Mouse (Mus musculus) leukemia stem cell, adult 10-12 weeks (primary cell): ENCODE data around the gene Gm13285. TPM values are rescaled to one million over a fixed set of nuclear protein-coding genes. Genes with fewer than 3 reads are reported as not detected.

ENCODE experiments used
- polyA plus RNA-seq: library from polyadenylated mRNA; stranded (reverse); fragments of >175 nt; gene quantifications from 2 replicates; pipeline ENCODE4 v1.2.3, GENCODE M21; 2012; ENCODE audit warnings: low replicate concordance

Gene Gm13285
- not detected in 2 replicates for polyA plus RNA-seq

GRCm38 (mm10) chr4:88799365-88799764 lies at the start of gene Gm13285:
Gene Gm13285 (plus strand): TSS chr4:88799665.

DNA sequence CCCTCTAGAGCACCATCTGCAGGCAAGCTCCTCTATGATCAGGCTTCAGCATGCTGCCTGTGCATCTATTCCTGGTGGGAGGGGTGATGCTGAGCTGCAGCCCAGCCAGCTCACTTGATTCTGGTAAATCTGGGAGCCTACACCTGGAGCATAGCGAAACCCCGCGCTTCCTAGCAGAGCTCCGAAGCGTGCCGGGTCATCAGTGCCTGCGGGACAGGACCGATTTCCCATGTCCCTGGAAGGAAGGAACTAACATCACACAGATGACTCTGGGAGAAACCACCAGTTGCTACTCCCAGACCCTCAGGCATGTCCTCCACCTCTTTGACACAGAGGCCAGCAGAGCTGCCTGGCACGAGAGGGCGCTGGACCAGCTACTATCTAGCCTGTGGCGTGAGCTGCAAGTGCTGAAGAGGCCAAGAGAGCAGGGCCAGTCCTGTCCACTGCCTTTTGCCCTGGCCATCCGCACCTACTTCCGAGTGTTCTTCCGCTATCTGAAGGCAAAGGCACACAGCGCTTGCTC lies 44.6 kb upstream of the Gm13285 start, which contains the start of gene Gm13271:
Gene Gm13271 (plus strand): TSS at position 51 of the 523 bp plus-strand sequence.

DNA sequence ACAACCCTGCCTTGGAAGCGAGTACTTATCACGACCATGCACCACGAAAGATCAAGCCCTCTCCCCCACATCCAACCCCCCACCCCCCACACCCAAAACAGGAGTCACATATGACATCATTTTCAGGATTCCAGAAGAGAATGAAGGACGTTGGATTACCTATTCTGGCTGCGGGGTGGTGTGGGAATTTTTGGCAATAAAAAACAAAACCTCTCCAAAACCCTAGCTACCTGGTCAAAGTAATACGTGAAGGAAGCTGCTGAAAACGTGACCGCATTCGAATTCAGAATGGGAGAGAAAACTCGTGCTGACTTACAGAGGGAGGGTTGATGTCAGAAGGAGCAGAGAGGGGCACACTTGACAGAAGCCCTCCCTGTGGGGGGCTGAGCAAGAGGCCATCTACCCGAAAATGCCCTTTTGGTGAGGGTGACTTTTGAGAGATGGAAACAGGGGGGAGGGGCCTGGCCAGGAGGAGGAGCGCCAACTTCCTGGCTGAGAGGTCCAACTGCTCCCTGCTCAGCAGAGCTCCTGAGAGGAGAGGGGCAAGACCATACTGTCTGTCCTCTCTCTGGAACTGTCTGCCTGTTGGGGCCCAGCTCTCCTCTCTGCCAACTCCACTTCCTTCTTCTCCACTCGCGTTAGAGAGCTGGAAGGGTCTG lies 39.7 kb upstream of the Gm13285 start, which contains the start of gene Gm13283:
Gene Gm13283 (plus strand): TSS at position 510 of the 659 bp plus-strand sequence.

DNA sequence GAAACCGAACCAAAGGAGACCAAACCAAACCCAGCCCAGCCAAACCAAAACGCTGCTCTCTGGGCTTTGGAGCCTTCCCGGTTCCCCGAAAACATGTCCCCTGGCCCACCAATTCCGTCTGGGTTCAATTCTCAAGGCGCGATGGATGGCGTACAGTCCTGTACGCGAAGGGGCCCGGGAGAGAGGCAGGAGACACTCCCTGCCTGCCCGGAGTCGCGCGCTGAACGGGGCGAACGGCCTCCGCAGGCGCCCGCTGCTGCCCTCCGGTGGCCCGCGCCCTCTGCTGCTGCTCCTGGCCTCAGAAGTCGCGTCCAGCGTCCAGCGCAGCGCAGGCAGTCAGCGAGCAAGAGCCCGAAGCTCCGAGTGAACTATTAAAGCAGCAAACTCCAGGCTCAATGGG lies 25.9 kb upstream of the Gm13285 start, which contains the start of gene Gm13290:
Gene Gm13290 (plus strand): TSS at position 301 of the 400 bp plus-strand sequence.

DNA sequence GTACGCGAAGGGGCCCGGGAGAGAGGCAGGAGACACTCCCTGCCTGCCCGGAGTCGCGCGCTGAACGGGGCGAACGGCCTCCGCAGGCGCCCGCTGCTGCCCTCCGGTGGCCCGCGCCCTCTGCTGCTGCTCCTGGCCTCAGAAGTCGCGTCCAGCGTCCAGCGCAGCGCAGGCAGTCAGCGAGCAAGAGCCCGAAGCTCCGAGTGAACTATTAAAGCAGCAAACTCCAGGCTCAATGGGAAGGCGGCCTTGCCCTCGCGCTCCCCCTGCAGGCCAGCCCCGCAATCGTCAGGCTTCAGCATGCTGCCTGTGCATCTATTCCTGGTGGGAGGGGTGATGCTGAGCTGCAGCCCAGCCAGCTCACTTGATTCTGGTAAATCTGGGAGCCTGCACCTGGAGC lies 22.8 kb upstream of the Gm13285 start, which contains the start of gene Gm13289:
Gene Gm13289 (plus strand): TSS at position 301 of the 400 bp plus-strand sequence.

DNA sequence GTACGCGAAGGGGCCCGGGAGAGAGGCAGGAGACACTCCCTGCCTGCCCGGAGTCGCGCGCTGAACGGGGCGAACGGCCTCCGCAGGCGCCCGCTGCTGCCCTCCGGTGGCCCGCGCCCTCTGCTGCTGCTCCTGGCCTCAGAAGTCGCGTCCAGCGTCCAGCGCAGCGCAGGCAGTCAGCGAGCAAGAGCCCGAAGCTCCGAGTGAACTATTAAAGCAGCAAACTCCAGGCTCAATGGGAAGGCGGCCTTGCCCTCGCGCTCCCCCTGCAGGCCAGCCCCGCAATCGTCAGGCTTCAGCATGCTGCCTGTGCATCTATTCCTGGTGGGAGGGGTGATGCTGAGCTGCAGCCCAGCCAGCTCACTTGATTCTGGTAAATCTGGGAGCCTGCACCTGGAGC lies 19.9 kb upstream of the Gm13285 start, which contains the start of gene Gm13272:
Gene Gm13272 (plus strand): TSS at position 301 of the 400 bp plus-strand sequence.

GRCm38 (mm10) chr4:88781831-88782230 lies 17.6 kb upstream of the Gm13285 start, which contains the start of gene Ifnz:
Gene Ifnz (plus strand): TSS chr4:88782131.

GRCm38 (mm10) chr4:88785409-88785808 lies 14.1 kb upstream of the Gm13285 start, which contains the start of gene Gm13276:
Gene Gm13276 (plus strand): TSS chr4:88785709.

GRCm38 (mm10) chr4:88788402-88788801 lies 11.1 kb upstream of the Gm13285 start, which contains the start of gene Gm13277:
Gene Gm13277 (plus strand): TSS chr4:88788632.

GRCm38 (mm10) chr4:88791250-88791649 lies 8.2 kb upstream of the Gm13285 start, which contains the start of gene Gm13278:
Gene Gm13278 (plus strand): TSS chr4:88791550.

GRCm38 (mm10) chr4:88793936-88794675 lies 5.4 kb upstream of the Gm13285 start, which contains the start of gene Gm13275:
Gene Gm13275 (plus strand): TSS chr4:88794487.

DNA sequence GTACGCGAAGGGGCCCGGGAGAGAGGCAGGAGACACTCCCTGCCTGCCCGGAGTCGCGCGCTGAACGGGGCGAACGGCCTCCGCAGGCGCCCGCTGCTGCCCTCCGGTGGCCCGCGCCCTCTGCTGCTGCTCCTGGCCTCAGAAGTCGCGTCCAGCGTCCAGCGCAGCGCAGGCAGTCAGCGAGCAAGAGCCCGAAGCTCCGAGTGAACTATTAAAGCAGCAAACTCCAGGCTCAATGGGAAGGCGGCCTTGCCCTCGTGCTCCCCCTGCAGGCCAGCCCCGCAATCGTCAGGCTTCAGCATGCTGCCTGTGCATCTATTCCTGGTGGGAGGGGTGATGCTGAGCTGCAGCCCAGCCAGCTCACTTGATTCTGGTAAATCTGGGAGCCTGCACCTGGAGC lies 2.4 kb upstream of the Gm13285 start, which contains the start of gene Gm13279:
Gene Gm13279 (plus strand): TSS at position 301 of the 400 bp plus-strand sequence.

GRCm38 (mm10) chr4:88802954-88803353 lies 3.5 kb downstream of the Gm13285 start, which contains the start of gene Gm13287:
Gene Gm13287 (plus strand): TSS chr4:88803254.

GRCm38 (mm10) chr4:88805231-88805630 lies 5.8 kb downstream of the Gm13285 start, which contains the start of gene Gm13288:
Gene Gm13288 (plus strand): TSS chr4:88805531.

GRCm38 (mm10) chr4:88815928-88816327 lies 16.5 kb downstream of the Gm13285 start, which contains the start of gene Ifna7:
Gene Ifna7 (plus strand): TSS chr4:88816228.

DNA sequence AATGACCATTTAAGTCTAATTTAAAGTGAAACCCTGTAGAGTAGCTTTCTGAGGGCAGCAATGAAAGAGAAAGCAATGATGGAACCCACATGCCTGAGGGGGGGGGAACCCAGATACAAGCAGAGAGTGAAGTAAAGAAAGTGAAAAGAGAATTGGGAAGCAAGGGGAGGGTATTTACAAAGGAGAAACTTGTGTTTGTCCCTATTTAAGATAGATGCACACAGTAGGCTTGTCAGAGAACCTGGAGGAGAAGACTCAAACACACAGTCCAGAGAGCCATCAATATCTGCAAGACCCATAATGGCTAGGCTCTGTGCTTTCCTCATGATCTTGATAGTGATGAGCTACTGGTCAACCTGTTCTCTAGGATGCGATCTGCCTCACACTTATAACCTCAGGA lies 20.2 kb downstream of the Gm13285 start, which contains the start of gene Ifna11:
Gene Ifna11 (plus strand): TSS at position 301 of the 400 bp plus-strand sequence.

DNA sequence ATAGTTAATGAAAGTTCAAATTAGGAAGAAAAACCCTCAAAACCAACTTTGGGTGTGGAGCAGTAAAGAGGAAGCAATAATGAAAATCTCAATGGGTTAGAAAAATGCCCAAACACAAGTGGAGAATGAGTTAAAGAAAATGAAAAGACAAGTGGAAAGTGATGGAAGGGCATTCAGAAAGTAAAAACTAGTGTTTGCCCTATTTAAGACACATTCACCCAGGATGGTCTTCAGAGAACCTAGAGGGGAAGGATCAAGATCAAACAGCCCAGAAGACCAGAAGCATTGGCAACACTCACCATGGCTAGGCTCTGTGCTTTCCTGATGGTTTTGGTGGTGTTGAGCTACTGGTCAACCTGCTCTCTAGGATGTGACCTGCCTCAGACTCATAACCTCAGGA lies 27.7 kb downstream of the Gm13285 start, which contains the start of gene Ifna6:
Gene Ifna6 (plus strand): TSS at position 301 of the 400 bp plus-strand sequence.

DNA sequence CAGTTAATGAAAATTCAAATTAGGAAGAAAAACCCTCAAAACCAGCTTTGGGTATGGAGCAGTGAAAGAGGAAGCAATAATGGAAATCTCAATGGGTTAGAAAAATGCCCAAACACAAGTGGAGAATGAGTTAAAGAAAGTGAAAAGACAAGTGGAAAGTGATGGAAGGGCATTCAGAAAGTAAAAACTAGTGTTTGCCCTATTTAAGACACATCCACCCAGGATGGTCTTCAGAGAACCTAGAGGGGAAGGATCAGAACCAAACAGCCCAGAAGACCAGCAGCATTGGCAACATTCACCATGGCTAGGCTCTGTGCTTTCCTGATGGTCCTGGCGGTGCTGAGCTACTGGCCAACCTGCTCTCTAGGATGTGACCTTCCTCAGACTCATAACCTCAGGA lies 35.8 kb downstream of the Gm13285 start, which contains the start of gene Ifna5:
Gene Ifna5 (plus strand): TSS at position 301 of the 400 bp plus-strand sequence.

DNA sequence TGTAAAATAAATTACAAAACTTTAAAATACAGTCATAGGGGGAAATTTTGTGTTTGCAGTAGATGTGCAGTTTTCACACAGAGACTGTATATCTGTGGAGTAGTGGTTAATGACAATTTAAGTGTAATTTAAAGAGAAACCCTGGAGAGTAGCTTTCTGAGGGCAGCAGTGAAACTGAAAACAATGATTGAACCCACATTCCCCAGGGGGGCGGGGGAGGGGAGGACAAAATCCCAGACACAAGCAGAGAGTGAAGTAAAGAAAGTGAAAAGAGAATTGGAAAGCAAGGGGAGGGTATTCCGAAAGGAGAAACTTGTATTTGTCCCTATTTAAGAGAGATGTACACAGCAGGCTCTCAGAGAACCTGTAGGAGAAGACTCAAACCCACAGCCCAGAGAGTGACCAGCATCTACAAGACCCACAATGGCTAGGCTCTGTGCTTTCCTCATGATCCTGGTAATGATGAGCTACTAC lies 42.0 kb downstream of the Gm13285 start, which contains the start of gene Ifna4:
Gene Ifna4 (plus strand): TSS at position 424 of the 474 bp plus-strand sequence.

DNA sequence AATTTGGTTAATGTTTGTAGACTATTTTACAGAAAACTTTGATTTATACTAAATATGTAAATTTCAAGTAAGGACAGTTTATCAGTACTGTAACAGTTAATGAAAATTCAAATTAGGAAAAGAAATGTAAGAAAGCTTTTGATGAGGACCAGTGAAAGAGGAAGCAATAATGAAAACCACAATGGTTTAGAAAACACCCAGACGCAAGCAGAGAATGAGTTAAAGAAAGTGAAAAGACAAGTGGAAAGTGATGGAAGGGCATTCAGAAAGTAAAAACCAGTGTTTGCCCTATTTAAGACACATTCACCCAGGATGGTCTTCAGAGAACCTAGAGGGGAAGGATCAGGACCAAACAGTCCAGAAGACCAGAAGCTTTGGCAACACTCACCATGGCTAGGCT lies 50.2 kb downstream of the Gm13285 start, which contains the start of gene Ifna1:
Gene Ifna1 (plus strand): TSS at position 390 of the 400 bp plus-strand sequence.

